ENCODE assay signal across 27 mouse cellular contexts in genomic region chr12:109917761-109918160, GRCm38 (mm10).
"Had no signal": no experiment of that assay in that cellular context is flagged by ENCODE, and none has a peak within 500 bp of the region (broad histone marks: within the 10 kb centered on the region; RNA-seq: fewer than 3 reads in every experiment).

No protein-coding gene starts in this region.

- H3K27me3 ChIP-seq: heart, embryonic 12.5 days; hindbrain, embryonic 12.5 days; intestine, embryonic 15.5 days; kidney, embryonic 15.5 days; limb, embryonic 13.5 days; limb, embryonic 15.5 days; liver, embryonic 12.5 days had no signal

- DNase-seq: gastrocnemius, adult 2 months; gastrocnemius, postnatal 10 days; gastrocnemius, postnatal 25 days; heart, adult 18-20 months; heart, postnatal 10 days; heart, postnatal 4 days; kidney, adult 2 months; kidney, adult 9 months; kidney, postnatal 10 days; kidney, postnatal 25 days; kidney, postnatal 4 days; layer of hippocampus, postnatal 36 days had no signal

- H3K9me3 ChIP-seq: heart, embryonic 10.5 days; heart, embryonic 12.5 days; hindbrain, embryonic 12.5 days; intestine, embryonic 15.5 days; kidney, embryonic 15.5 days; limb, embryonic 13.5 days; limb, embryonic 15.5 days had no signal

- H3K4me1 ChIP-seq: heart, embryonic 10.5 days; heart, embryonic 12.5 days; intestine, embryonic 15.5 days; kidney, embryonic 15.5 days; liver, embryonic 12.5 days had no signal

- H3K9ac ChIP-seq: heart, embryonic 12.5 days; hindbrain, embryonic 12.5 days; hindbrain, embryonic 14.5 days; intestine, embryonic 15.5 days; kidney, embryonic 15.5 days; limb, embryonic 13.5 days; limb, embryonic 15.5 days; liver, embryonic 12.5 days; liver, embryonic 14.5 days had no signal

- ATAC-seq: hindbrain, embryonic 16.5 days; inflammation-experienced regulatory T-cells, adult 6 months; intestine, embryonic 15.5 days; intestine, postnatal 0 days; liver, embryonic 12.5 days had no signal

- H3K36me3 ChIP-seq: heart, embryonic 10.5 days; heart, embryonic 12.5 days; hindbrain, embryonic 12.5 days; intestine, embryonic 15.5 days; kidney, embryonic 15.5 days; limb, embryonic 13.5 days; limb, embryonic 15.5 days; liver, embryonic 12.5 days had no signal

- H3K4me2 ChIP-seq: heart, embryonic 12.5 days; hindbrain, embryonic 12.5 days; hindbrain, embryonic 14.5 days; intestine, embryonic 15.5 days; kidney, embryonic 15.5 days; limb, embryonic 13.5 days; limb, embryonic 15.5 days; liver, embryonic 12.5 days had no signal

- H3K4me3 ChIP-seq: gastrocnemius, adult 2 months; heart, embryonic 10.5 days; heart, embryonic 12.5 days; hindbrain, embryonic 12.5 days; intestine, embryonic 15.5 days; kidney, embryonic 15.5 days; layer of hippocampus, adult 2 months; left cerebral cortex, adult 2 months; limb, embryonic 13.5 days; limb, embryonic 15.5 days; liver, embryonic 12.5 days had no signal

- H3K27ac ChIP-seq: gastrocnemius, adult 2 months; heart, embryonic 10.5 days; hindbrain, embryonic 12.5 days; hindbrain, embryonic 14.5 days; intestine, embryonic 15.5 days; kidney, embryonic 15.5 days; layer of hippocampus, adult 2 months; left cerebral cortex, adult 2 months; limb, embryonic 13.5 days; limb, embryonic 15.5 days; liver, embryonic 12.5 days; liver, embryonic 14.5 days had no signal
